Mouse (Mus musculus) myocyte (in vitro differentiated cells): ENCODE results near the gene Gm14393. TPM values are rescaled to one million over a fixed set of nuclear protein-coding genes. Genes with fewer than 3 reads are reported as not detected.
"Not testable (repeated sequence)": the region's sequence is repeated elsewhere in the genome, so short reads cannot be mapped to it uniquely, and the experiment has no call there.

ENCODE experiments used
- H3K27me3 ChIP-seq: one replicate; pipeline ENCODE4 v1.6.1; 2011; ENCODE audit not compliant: control insufficient read depth, insufficient read depth, insufficient read length
- H3K36me3 ChIP-seq: one replicate; pipeline ENCODE4 v1.6.1; 2011; ENCODE audit not compliant: control insufficient read depth, insufficient read depth
- H3K4me2 ChIP-seq: one replicate; pipeline ENCODE4 v1.6.1; 2011; ENCODE audit warnings: low read depth, control low read depth
- H3K4me3 ChIP-seq: one replicate; pipeline ENCODE4 v1.5.1; 2011; ENCODE audit warnings: mild to moderate bottlenecking, control low read depth, moderate library complexity
- H3K79me2 ChIP-seq: one replicate; pipeline ENCODE4 v1.6.1; 2011; ENCODE audit not compliant: control insufficient read depth, insufficient read depth
- H3ac ChIP-seq: one replicate; pipeline ENCODE4 v1.6.1; 2011; ENCODE audit not compliant: control insufficient read depth, insufficient read length
- polyA plus RNA-seq: library from polyadenylated mRNA; unstranded; fragments of >200 nt; fragmentation: generic; extraction: Trizol; gene quantifications from one replicate; pipeline ENCODE4 v1.2.1, GENCODE M21; 2012; ENCODE audit warnings: missing spikeins

Gene Gm14393
- polyA plus RNA-seq: 0.14 TPM

GRCm38 (mm10) chr2:175067681-175068261 is at the start of gene Gm14393:
Gm14393 (minus strand) TSS chr2:175067781.
- H3ac ChIP-seq, H3K79me2 ChIP-seq, H3K27me3 ChIP-seq, H3K4me3 ChIP-seq, H3K4me2 ChIP-seq, H3K36me3 ChIP-seq: not testable (repeated sequence)

DNA sequence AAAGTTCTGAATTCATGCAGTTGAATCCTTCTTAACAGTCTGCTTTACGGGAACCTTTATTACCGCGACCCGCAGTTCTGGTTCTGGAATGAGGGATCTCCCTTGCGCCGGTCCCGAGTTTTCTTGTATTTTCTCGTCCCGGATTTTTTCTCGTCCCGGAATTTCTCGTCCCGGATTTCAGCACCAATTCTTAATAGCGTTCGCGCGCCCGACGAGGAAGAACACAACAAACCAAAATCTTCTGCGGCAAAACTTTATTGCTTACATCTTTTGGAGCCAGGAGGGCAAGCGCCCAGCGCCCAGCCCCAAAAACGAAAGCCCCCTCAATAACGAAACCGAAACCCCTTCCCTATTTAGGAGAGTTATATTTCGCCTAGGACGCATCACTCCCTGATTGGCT is 23.3 kb downstream of the Gm14393 start:
- H3K79me2 ChIP-seq, H3K4me3 ChIP-seq, H3K4me2 ChIP-seq, H3ac ChIP-seq, H3K27me3 ChIP-seq, H3K36me3 ChIP-seq: not testable (repeated sequence)

Other genes with a start within 250 kb of the Gm14393 start
- not detected for gene Gm14444, start 57.5 kb downstream of the Gm14393 start, polyA plus RNA-seq
- gene Gm14399, start 74.2 kb upstream of the Gm14393 start, polyA plus RNA-seq: 2.7 TPM
- gene Gm14443, start 108.1 kb upstream of the Gm14393 start, polyA plus RNA-seq: 0.12 TPM
- gene Gm14391, start 139.1 kb upstream of the Gm14393 start, polyA plus RNA-seq: 5.9 TPM
- gene Gm14440, start 207.3 kb upstream of the Gm14393 start, polyA plus RNA-seq: not detected